Mouse (Mus musculus): ENCODE measurements around the gene Stx6.

The Stx6 gene

DNA sequence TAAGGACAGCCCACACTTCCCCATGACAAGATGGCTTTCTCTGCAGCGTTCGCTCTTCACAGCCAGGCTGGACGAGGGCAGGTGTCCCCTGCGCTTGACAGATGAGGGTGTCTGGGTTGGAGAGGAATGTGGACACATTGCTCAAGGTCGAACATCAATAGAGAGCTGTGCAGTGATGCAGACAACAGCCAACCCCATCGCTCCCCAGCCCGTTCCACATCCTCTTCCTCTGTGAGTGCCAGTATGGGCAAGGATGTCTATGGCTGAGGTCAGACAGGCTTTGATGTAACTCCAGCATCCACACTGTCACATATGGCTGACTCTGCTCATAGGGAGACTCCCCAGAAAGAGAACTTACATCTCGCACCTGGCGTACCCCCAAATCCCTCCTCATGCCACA is 74.9 kb downstream of the Stx6 start:
- no peak for DNase-seq (ENCODE audit: low read depth, low spot score)

DNA sequence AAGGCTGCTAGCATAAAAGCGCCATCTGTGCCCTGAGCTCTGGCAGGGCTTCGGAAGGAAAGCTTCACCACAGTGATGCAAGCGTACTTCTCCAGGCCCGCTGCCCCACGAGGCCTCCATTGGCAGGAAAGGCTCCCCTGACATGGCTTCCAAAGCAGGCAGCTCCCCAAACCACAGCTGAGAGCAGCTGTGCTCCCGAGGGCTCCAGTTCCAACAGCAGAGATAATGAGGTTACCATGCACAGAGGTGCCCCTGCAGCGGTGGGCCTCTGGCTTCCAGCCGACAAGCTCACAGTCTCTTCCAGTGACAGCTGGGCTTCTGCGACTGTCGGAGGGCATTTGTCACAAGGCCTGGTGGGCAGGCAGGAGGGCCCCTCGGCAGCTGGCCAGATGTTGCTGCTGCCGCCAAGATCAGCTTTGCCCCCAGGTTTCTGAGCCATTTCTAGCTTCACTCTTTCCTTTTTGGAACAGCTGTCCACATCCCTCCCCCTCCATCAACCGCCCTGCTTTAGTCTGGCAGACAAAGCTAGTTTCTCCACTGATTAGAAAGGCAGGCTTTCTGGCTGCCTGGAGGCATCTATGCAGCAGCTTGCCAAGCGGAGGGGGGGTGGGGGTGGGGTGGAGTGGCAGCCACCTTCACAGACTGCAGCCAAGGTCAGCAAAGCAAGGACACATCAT is 75.6 kb downstream of the Stx6 start:
- DNase-seq (ENCODE audit: low read depth, low spot score) = no peak

DNA sequence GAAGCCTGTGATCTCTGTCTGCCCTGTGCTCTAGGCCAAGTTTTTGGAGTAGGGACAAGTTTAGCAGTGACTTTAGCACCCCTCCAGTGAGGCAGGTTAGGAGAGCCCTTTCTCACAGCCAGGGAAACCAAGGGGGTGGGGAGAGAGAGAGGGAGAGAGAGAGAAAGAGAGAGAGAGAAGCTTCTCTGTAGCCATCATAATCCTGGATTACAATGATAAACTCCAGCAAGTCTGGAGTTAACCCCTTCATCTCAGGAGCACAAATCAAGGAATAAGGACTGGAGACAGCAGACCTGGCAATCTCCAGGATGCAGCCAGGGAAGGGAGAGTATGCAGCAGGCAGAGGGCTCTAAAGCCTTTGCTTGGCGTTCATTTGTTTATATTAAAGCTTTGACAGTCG is 77.1 kb downstream of the Stx6 start:
- DNase-seq (ENCODE audit: low read depth, low spot score) = no peak

DNA sequence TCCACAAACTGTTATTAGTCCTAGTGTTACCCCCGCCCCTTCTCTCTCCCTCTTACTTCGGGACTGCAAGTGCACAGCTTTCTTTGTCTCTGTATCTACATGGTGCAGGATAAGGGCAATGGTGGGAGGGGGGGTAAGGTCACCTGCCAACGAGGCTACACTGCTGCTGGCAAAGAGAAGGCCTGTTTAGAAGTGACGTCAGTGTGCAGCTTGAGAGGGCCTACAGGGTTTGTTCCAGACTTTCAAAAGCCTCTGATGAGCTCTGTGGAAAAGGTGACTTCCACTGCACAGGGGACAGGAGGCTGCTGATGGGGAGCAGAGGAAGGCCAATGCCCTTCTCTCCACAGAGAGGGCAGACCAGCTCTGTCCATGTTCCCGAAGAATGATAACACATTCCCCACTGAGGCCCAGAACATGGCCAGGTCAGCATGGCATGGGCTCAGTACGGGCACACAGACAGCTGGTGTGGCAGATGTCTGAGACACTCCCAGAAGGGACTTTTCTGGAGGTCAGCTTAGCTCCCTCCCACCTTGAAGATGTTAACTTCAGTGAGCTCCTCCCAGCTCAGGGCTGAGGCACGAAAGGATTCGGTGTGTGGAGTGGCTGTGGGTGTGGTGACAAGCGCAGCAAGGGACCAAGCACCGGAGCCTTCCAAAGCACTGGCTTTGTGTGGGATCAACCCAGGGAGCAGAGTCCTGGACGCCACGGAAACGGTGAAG is 78.0 kb downstream of the Stx6 start:
- DNase-seq (ENCODE audit: low read depth, low spot score) = no peak

DNA sequence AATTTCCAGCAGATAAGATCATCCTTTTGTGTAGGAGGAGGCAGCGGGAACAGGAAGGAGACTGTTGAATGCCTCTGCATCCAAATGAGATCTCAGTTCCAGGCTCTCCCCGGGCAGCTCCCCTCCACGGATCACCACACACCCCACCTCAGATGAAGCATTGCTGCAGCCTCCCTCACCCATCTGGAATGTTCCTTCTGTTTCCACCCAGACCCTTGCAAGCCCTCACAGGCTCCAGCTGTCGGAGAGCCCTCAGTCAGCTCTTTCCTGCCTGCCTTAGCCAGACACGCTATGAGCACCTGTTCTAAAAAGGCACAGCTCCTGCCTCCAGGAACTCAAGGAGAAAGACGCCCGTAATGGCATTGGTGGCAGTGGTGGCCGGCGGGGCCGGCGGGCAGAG is 78.9 kb downstream of the Stx6 start:
- no peak for DNase-seq (ENCODE audit: low read depth, low spot score)

DNA sequence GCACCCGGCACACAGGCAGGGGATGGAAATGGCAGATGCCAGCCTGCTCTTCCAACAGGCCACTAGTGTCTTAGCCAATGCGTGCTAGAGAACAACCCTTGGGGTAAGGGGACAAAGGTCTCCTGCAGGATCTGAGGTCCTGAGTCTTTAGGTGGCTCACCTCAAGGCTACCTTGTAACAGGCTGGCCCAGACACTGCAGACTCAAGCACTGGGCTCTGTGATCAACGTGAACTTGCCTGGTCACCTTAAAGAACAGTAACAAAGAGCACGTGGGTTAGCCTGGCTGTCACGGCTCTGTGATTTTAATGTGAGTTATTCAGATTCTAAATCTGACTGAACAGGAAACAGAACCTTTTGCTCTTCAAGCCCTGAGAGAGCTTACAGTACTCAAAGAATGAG is 79.6 kb downstream of the Stx6 start:
- no peak for DNase-seq (ENCODE audit: low read depth, low spot score)

DNA sequence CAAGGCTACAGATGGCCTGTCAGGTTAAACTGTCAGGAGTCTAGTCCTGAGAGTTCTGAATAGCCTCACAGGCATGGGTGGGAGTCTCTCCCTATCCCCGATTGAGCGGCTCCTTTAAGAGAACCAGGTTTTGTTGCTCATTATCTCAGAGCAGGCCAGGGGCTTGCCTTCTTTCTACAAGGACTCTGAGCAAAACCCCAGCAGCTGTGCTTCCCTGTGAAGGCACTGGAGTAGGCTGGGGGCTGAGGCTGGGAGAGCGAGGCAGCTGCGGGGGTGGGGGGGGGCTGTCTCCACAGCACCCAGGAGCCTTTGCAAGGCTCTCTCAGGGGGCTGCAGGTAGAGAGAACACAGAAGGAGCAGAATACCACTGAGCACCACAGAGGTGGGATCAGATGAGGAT is 80.7 kb downstream of the Stx6 start:
- no peak for DNase-seq (ENCODE audit: low read depth, low spot score)

DNA sequence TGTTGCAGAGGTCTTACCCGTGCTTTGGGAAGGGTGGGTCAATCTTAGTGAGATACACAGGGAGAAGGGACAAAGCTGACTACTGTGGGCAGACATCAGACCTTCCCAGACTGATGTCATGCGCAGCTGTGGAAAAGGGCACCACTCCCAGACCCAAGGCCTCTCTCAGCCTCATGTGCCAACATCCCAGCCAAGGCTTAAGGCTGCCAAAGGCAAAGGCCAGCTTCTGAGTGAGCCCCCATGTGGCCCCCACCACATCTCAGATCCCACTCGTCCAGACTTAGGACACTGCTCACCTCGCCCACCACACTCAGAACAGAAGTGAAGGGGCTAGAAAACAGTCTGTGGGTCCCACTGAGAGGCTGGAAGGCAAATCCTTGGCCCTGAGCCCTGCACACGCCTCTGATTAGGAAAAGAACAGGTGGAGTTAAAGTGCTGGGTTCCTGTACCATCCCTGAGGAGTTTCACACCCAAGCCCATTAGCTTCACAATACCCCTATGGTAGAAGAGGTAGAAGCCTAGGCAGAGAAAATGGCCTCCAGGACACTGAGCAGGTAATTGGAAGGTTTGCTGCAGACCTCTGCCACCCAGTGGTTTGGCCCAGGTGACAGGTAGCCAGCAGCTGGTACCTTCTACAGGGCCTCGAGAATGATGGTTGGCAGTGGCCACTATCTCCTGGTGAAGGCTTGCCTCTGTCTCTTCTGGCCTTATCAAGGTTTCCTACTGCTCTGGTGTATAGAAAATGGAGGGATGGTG is 81.6 kb downstream of the Stx6 start:
- DNase-seq (ENCODE audit: low read depth, low spot score) = no peak

DNA sequence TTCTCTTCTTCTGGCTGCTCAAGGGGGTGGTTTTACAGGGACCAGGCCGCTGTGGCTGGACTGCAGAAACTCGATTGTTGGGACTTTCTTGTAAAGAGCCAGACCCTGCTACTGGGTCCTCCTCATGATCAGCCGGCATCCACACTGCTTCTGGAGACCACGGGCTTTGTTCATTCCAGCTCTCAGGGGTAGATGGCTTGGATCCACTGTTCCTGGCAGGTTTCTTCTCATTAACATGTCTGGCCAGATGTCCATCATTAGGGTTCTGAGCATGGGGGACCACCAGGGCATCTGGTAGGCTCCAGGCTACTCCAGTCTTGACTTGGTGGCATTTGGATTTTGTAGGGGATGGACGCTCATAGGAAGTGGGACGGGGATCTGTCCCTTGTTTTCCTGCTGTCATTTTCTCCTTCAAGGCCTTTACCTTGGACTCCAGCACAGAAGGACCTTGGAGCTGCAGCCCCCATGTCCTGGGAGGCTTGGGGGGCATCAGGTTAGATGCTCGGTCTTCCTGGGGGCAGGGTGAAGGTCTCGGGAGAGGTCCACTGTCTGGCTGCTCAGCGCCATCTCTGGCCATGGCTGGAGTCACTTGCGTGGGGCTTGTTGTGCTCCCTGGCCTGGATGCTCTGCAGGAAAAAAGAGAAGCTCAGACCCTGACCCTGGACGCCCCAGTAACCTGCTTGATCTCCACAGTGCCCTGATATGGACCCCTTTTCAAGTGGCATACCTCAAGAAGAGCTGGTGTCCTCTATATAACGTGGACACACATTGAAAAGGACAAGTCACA is 83.4 kb downstream of the Stx6 start:
- no peak for DNase-seq (ENCODE audit: low read depth, low spot score)

DNA sequence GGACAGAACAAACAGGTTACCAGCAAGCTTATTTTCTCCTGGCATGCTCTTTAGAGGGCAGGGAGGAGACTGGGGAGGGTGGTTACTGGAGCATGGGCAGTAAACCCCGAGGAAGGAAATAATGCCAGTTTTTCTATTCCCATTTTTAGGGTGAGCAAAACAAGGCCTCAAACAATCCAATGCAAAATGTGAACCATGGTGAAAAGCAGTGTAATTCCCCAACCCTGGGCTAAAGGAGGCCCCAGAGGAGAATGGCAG is 83.9 kb downstream of the Stx6 start:
- DNase-seq (ENCODE audit: low read depth, low spot score) = no peak

DNA sequence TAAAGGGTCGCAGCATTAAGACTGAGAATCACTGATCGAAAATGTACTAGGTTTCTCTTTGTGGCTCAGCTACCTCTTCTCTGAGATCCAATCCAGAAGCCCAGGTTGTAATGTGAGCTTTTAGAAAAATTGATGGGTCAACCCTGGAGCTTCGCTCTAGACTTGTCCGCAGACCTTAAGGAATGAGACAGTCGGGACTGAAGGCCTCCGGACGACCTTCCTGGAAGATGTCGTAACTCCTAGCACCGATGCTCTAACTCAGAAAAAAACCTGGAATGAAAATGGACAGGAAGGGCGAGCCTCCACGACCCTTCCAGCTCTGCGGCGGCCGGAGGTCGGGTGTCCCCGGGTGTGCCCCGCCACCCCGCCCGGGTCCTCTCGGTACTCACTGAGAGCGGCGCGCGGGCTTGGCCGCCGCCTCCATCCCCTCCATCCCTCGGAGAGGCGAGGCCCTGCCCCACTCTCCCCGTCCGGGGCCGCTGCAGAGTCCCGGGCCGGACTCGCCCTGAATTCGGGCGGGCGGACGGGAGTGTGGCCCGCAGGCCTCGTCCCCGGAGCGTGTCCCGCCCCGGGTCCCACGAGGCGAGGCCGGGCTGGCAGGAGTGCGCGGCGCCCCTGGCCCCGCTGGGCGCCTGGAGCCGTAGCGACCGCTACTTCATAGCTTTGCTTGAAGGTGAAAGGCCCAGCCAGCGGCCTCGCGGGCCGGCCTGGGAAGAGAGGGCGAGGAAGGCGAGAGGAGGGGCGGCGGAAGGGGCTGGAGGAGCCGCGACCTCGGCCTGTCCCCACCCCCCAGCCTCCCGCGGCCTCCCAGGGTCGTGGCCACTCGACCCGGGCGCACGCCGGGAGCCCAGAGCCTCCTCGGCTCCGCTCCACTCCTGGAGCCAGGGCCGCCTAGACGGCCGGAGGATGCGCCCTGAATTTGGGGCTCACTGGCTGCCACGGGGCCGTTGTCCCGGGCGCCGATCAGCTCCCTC is 85.6 kb downstream of the Stx6 start, which contains the start of gene BC034090:
BC034090 (minus strand) TSS at position 648 of the 974 bp plus-strand sequence.
- DNase-seq (ENCODE audit: low read depth, low spot score) = no peak

DNA sequence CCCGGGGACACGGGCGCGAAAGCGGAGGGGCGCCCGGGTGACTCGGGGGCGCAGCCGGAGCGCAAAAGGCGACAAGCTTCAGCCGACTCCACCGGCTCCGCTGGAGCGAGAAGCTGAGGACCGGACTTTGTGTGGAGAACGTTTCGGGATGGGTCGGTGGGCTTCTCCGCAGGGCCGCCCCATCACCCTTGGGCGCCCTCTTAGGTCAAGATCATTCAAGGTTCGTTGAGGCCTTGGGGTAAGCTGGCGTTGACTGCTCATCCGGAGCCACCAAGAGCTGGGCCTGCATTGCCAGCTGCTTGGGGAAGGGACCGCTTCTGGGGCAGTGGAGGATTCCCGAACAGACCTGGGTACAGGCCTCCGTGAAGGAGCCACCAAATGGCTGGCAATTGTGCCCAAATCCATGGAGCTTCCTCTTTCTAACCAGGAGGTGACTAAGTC is 86.3 kb downstream of the Stx6 start:
- no peak for DNase-seq (ENCODE audit: low read depth, low spot score)

DNA sequence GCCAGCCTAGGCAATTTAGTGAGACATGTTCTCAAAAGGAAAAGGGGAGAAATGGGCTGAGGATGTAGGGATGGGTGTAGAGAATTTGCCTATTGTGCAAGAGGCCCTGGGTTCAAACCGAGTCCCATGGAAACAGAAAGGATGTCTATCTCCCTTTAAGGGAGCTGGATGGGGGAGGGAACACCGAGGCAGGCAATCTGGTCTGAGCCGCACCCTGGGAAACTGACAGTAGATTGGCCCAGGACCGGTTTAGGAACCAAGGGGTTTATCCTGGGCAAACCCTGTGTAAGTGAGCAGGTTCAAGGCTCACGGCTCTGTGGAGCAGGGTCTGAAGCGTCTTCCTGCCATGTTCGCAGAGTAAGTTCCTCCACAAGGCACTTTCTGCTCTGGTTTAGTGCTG is 87.0 kb downstream of the Stx6 start:
- DNase-seq (ENCODE audit: low read depth, low spot score) = no peak

DNA sequence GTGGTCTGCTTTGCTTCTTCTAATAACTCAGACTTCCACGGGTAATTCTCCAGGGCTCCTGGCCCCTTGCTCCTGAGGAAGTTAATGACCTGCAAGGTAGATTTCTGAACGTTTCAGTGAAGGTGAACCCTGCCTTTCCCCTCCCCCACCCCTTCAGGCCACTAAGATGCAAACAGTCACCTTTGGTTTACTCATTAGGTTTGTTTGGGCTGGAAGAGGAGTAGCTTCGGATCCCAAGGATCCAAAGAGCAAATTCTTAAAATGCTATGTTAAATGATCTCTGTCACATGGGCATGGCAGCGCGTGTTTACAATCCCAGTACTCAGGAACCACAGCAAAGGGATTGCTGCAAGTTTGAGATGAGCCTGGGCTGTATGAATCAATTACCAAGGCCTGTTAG is 88.9 kb downstream of the Stx6 start:
- no peak for DNase-seq (ENCODE audit: low read depth, low spot score)

DNA sequence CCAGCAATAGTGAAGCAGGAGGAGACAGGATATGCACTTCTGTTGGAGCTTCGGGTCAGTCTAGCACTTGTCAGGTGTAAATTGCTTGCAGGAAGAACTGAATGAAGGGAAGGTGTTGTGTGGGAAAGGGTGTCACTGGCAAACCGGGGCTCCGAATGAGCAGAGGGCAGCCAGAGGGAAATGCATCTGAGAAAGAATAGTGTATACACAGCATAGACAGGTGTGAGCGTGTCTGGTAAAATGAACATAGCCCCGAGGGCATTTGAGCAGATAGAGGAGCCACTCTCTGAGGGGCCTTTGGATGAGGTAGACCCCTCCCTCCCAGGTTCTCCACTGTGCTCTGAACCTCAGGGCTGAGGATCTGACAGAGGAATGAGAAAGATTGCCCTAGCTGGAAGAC is 89.5 kb downstream of the Stx6 start:
- no peak for DNase-seq (ENCODE audit: low read depth, low spot score)

DNA sequence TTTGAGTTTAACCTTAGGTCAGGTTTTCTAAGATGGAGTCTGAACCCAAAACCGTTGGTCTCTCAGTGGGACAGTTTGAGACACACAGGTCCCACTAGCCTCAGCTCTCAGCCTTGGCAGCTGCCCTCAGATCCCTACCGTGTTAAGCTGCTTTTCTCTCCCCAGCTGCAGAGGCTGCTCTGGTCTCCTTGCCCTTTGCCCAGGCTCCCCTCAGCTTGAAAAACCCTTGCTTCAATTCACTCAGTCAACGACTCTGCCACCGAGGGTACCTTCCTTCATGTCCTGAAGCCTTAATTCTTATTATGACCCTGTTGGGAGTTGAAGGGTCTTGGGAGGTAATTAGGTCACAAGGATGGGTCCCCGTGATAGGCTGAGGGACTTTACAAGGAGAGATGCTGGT is 91.4 kb downstream of the Stx6 start:
- DNase-seq (ENCODE audit: low read depth, low spot score) = no peak

DNA sequence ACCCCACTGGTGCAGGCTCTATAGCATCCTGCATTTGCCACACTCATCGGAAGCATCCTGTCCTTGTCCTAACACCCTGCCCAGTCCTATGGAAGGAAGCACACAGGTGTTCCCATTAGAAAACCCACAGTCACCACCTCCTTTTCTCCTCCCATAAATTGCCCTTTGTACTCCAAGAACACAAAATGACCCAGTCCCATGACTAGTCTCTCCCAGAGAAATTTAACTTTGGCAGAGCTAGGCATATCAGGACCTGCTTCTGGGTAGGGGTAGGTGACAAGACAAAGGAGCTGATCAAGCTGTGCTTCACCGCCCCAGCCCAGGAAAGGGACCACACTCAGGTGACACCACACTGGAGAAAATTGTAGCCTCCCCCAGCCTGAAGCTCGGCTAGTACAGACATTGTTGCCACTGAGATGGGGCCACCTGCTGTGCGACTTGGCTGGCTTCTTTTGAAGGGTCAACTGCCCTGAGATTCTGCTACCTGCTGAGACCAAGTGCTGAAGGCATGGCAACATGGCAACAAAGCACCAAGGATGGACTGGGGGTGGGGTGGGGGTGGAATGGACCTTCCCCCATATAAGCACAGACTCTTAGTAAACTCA is 92.1 kb downstream of the Stx6 start:
- DNase-seq (ENCODE audit: low read depth, low spot score) = no peak

DNA sequence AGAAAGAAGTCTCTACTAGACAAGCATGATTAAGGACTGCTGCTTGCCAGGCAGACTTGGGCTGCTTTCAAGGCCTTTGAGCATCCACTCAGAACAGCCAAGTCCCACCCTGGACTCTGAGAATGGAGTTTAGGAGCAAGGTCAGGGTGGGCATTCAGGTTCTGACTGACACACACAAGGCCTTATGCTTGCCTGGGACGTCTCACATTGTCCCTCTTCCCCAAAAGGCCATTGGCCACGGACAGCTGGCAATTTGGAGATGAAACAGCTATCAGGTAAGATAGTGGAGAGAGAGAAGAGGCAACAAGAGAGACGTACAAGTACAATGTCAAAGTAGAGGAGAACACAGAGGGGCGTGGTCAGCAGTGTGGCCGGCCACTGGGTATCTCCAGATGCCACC is 93.1 kb downstream of the Stx6 start:
- DNase-seq (ENCODE audit: low read depth, low spot score) = no peak

DNA sequence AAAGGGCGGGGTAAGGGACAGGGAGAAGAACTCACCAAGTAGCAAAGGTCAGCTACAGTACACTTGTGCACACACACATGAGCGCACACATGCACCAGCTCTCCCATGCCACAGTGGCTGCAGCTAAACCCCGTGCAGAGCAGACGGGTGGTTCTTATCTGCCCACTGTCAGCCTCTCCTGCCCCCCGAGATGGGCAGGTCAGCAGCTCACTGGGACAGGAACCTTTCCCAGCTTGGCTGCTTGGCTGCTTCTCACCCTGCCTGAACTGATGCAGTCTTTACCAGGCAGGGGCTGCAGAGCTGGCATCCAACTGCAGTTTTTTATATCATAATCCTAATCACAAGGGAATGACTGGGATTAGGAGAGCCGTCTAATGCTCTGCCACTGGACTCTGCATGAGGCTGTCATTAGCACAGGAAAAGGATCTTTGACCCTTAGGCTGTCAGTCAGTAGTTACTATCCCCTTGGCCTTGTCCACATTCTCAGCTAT is 94.2 kb downstream of the Stx6 start:
- DNase-seq (ENCODE audit: low read depth, low spot score) = no peak

DNA sequence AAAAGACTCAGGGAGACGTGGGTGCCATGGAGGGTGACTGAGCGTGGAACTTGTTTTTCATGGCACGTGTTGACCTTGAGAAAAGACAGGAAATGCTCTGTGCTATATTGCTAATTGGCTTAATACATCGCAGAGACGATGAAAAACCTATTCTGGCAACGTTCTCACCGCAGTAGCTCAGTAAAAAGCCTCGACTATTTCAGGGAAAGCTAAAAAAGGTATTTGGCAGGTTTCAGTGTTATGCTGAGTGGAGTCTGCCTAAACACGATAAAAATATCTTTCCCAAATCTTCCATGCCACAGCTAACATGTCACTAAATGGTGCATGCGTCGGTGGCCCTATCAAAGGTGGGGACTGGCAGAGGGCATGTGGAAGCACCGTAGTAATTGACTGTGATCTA is 94.6 kb downstream of the Stx6 start:
- no peak for DNase-seq (ENCODE audit: low read depth, low spot score)

Measured in WW6 (cell line).